Mouse (Mus musculus) brown adipose tissue, adult 24 weeks (tissue): ENCODE data around the gene Gnb1. TPM values are rescaled to one million over a fixed set of nuclear protein-coding genes. Genes with fewer than 3 reads are reported as not detected.
A peak's percentile ranks its signal among the peaks of the same experiment; 100 is the strongest.

Experiments
- H3K27ac ChIP-seq: fragments of 200-500 bp; replicated peaks from 2 replicates; pipeline ENCODE4 v1.5.1; 2012; ENCODE audit warnings: low read depth, mild to moderate bottlenecking, low read length
- H3K4me1 ChIP-seq: fragments of 200-500 bp; 2 replicates; pipeline ENCODE4 v1.6.1; 2012; ENCODE audit warnings: low read length, mixed read lengths; ENCODE audit not compliant: control insufficient read depth, insufficient read depth, insufficient read length
- H3K4me3 ChIP-seq: fragments of 200-500 bp; 2 replicates; pipeline ENCODE4 v1.5.1; 2012; ENCODE audit warnings: low read depth, mild to moderate bottlenecking, low read length, moderate library complexity; ENCODE audit not compliant: insufficient read depth
- polyA plus RNA-seq: library from polyadenylated mRNA; stranded (reverse); fragments of >200 nt; gene quantifications from 2 replicates; pipeline ENCODE4 v1.2.4, GENCODE M21; 2012; ENCODE audit not compliant: missing spikeins, insufficient read depth, insufficient read length

Gnb1 gene
- polyA plus RNA-seq, 1 experiment: 220 TPM

DNA sequence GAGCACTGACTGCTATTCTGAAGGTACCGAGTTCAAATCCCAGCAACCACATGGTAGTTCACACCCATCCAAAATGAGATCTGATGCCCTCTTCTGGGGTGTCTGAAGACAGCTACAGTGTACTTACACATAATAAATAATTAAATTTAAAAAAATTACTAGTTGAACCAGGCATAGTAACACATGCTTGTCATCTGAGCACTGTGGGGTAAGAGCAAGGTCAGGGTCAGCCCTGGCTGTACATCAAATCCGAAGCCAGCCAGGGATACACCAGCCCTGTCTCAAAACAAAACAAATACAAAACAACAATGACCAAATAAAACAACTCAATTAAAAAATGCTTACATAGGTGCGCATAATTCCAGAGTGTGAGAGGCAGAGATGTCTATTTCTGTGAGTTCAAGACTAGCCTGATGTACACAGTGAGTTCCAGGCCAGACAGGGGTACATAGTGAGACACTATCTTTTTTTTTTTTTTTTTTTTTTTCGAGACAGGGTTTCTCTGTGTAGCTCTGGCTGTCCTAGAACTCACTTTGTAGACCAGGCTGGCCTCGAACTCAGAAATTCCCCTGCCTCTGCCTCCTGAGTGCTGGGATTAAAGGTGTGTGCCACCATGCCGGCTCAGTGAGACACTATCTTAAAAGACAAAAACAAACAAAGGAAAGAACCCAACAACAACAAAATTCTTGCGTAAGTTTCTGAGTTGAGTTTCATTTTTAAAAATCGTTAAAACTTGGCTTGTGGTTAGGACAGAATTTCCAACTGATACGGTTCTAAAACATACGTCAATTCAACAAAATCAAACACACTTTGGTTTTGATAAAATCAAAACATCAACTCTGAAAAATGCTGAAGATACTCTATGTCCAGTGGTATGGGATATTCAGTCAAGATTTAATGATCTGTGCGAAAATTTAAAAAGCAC lies 109.0 kb downstream of the Gnb1 start:
- Histone ChIP-seq H3K27ac (peak overlapping the region; percentile 84), H3K4me1 (no peaks in the 10 kb centered on the region), H3K4me3 (peak overlapping the region; percentile 45)

DNA sequence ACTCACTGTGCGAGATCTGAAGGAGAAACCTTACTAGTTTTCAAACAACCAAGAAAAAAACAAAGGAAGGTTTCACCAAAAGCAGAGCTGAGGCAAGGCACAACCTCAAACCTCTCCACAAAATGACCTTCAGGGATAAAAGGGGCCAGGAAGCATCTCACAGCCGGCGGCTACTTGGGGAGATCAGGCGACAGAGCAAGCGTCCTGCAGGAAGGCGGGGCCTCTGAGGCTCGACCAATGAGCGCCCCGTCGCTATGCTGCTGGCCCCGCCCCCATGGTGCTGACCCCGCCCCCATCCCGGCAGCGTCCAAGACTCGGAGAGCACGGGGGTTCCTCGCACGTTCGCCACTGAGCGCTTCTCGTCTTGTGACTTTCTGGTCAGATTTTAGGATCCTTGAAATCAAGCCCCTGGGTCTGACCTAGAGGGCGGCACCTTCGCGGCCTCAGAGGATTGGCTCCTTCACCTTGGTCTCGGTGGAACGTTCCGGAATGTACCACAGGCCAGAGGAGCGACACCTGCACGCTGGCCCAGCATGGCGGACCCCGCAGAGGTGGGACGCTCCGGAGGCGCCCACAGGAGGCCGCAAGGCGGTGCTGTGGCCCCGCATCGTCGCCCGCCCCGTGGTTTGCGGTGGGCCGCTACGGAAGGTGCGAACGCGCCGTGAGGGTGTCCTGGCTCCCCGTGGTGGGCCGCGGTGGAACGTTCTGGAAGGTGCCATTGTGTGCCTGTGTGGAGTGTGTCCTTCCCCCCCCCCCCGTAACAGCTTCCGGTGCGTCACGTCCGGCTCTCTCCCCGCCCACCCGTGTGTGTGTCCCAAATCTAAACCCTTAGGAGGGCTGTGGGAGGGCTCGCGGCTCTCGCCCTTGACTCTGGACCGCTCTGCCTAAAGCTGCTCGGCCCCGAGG lies 110.2 kb downstream of the Gnb1 start, which contains the start of gene Slc35e2:
Gene Slc35e2, plus strand, starts transcription at position 326 of the 906 bp plus-strand sequence.
- Histone ChIP-seq H3K4me3 (peak within 1 kb of the TSS; percentile 93), H3K27ac (peak within 1 kb of the TSS; percentile 100), H3K4me1 (no peaks in the 10 kb centered on the region)

DNA sequence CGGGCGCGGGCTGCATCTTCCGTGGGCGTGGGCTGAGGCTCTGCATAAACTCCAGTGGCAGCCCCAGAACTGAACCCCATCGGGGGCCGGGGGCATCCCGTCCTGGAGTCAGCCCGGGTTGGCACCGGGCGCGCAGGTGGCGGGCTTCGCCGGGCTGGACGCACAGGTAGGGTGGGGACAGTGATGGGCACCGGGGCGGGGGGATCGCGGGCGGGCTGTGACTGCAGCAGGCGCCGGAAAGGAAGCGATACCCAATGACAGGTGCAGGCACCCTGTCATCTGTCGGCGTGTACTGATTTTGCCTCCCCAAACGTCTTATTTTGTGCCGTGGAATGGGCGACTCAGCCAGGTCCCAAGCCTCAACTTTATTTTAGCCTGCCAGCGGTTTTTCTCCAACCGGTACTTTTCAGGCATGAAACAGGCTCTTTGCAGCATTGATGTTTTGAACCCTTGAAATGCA lies 110.9 kb downstream of the Gnb1 start:
- Histone ChIP-seq H3K27ac (peak overlapping the region; percentile 68), H3K4me3 (peak overlapping the region; percentile 93), H3K4me1 (no peaks in the 10 kb centered on the region)

DNA sequence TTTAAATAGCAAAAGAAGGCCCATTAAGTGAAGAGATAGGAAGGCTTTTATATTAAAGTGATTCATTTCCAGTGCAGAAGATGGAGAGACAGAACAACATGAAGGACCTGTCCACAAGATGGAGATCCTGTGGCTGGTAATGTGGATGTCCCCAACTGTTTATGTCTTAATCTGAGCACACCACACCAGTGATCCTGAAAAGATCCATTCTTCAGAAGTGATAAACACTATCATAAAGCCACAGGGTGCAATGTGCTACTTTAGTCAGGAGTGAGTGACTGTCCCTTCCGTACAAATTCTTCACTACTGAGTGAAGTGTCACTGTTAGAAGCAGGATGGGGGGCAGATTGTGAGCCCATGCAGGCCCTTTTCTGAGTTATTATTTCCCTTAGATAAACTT lies 111.6 kb downstream of the Gnb1 start:
- 0 out of 2 replicates have a peak overlapping the region, but pooled peaks have one; percentile 1 for H3K4me3 ChIP-seq

DNA sequence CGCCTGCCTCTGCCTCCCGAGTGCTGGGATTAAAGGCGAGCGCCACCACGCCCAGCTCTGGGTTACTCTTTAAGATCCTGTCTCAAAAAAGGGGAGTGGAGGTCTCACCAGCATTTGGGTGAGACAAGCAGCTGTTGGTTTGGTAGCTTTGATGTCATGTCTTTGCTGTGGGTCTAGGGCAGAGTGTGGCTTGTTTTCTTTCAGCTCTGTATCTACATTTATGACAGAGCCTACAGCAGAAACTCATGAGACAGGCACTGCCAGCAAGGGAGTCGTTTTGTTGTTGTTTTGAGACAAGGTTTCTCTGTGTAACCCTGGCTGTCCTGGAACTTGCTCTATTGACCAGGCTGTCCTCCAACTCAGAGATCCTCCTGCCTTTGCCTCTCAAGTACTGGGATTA lies 112.6 kb downstream of the Gnb1 start:
- H3K4me3 ChIP-seq: no peak overlapping the region
- no peaks in the 10 kb centered on the region for H3K4me1 ChIP-seq
- H3K27ac ChIP-seq: no peak overlapping the region

More for the DNA sequence above, 111.6 kb downstream of the Gnb1 start:
- Histone ChIP-seq H3K4me1 (no peaks in the 10 kb centered on the region), H3K27ac (no peak overlapping the region)

DNA sequence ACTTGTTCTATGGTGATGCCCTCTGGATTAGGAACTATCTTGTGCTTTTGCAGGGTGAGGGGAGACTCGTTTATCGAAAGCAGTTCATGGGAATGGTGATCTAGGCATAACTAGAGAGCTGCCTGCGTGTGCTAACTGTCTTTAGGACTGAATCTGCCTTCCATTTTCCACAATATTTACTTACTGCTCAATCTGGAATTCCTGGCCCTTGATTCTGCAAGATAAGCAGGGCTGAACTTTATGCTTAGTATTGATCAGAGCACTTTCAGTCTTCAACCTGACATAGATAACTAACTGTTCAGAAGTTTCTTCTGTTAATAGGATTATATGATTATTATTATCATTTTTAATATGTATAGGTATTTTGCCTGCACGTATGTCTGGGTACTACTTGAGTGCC lies 114.0 kb downstream of the Gnb1 start:
- no peak overlapping the region for H3K4me3 ChIP-seq

DNA sequence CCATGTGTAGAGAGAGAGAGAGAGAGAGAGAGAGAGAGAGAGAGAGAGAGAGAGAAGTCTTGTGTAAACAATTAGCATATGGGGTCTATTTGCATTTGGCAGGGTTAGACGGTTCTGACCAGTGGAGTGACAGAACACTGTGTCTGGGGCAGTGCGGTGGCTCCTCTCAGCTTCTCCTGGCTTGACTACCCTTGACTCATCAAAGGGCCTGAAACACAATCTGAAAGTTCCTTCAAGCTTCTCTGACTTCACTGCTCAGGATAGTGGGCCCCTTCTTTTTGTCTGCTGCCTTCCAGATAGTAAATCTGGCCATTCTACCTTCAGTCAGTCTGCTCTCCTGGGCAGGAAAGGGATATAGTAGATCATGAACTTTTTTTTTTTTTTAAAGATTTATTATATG lies 115.7 kb downstream of the Gnb1 start:
- no peaks in the 10 kb centered on the region for H3K4me1 ChIP-seq
- H3K4me3 ChIP-seq: no peak overlapping the region
- H3K27ac ChIP-seq: no peak overlapping the region

More for the DNA sequence above, 114.0 kb downstream of the Gnb1 start:
- no peak overlapping the region for H3K27ac ChIP-seq
- no peaks in the 10 kb centered on the region for H3K4me1 ChIP-seq

Other genes starting within 250 kb of the Gnb1 start
- gene Faap20, start 241.6 kb upstream of the Gnb1 start, polyA plus RNA-seq: 18.7 and 21.7 TPM in 2 replicates
- not detected in 2 replicates for gene Prkcz, start 130.0 kb upstream of the Gnb1 start, polyA plus RNA-seq
- not detected in 2 replicates for gene Gabrd, start 93.2 kb upstream of the Gnb1 start, polyA plus RNA-seq
- gene Cfap74, start 82.2 kb upstream of the Gnb1 start, polyA plus RNA-seq: not detected in 2 replicates
- 1.1 and 3.7 TPM in 2 replicates for gene Tmem52, start 22.2 kb upstream of the Gnb1 start, polyA plus RNA-seq
- 147 and 155 TPM in 2 replicates for gene Nadk, start 71.0 kb downstream of the Gnb1 start, polyA plus RNA-seq
- gene Slc35e2, start 110.1 kb downstream of the Gnb1 start, polyA plus RNA-seq: 7.0 and 9.4 TPM in 2 replicates
- gene Cdk11b, start 133.5 kb downstream of the Gnb1 start, polyA plus RNA-seq: 32.4 and 37.9 TPM in 2 replicates
- gene Gm10563, start 154.0 kb downstream of the Gnb1 start, polyA plus RNA-seq: not detected in 2 replicates
- 3.3 and 5.5 TPM in 2 replicates for gene Mmp23, start 162.0 kb downstream of the Gnb1 start, polyA plus RNA-seq
- gene Mib2, start 177.8 kb downstream of the Gnb1 start, polyA plus RNA-seq: 9.7 and 29.1 TPM in 2 replicates
- gene Fndc10, start 203.0 kb downstream of the Gnb1 start, polyA plus RNA-seq: 2.4 and 3.5 TPM in 2 replicates
- 61.2 and 80.5 TPM in 2 replicates for gene Ssu72, start 213.4 kb downstream of the Gnb1 start, polyA plus RNA-seq
- gene Tmem240, start 243.4 kb downstream of the Gnb1 start, polyA plus RNA-seq: 0.46 TPM in 1 of 2 replicates, not detected in the other